Comparison of ENCODE assay signal across 20 mouse cellular contexts in the genomic region with DNA sequence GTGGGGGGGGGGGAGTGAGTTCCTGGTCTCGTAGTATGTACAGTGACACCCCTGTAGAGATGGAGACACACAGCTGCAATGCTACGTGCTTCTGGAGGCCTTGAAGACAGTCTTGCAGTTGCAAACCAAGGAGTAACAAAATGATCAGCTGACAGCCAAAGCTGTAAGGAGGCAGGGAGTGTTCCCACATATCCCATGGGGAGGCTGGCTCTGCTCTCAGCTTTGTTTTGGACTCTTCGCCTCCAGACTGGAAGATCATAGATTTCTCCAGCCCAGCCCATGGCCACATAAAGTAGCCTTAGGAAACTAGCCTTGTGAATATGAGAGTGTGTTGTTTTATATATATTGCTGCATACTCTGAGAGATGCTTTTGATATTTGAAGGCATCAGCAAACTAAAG.
DNase-seq lines count a peak whose midpoint lies in the region; ATAC-seq and TF ChIP-seq lines count a peak whose summit lies in the region.
"Had no signal": no experiment of that assay in that cellular context is flagged by ENCODE, and none has a peak within 500 bp of the region (broad histone marks: within the 10 kb centered on the region; RNA-seq: fewer than 3 reads in every experiment).

No protein-coding gene starts in this region.

- H3K4me2 ChIP-seq in kidney, postnatal 0 days (ENCODE audit: low read length), result no peak overlapping the region
- H3K4me2 ChIP-seq: embryonic facial prominence, embryonic 12.5 days; forebrain, embryonic 12.5 days; heart, embryonic 11.5 days; heart, embryonic 15.5 days; hindbrain, embryonic 15.5 days had no signal

- H3K4me1 ChIP-seq in kidney, postnatal 0 days (replicated peaks; ENCODE audit: insufficient read depth, low read length), result no peaks in the 10 kb centered on the region
- no peaks in the 10 kb centered on the region for H3K4me1 ChIP-seq in hindbrain, embryonic 10.5 days (replicated peaks)
- H3K4me1 ChIP-seq: embryonic facial prominence, embryonic 12.5 days; forebrain, embryonic 12.5 days; heart, embryonic 15.5 days; hindbrain, embryonic 15.5 days had no signal

- H3K27ac ChIP-seq in kidney, postnatal 0 days, result no peak overlapping the region
- no peak overlapping the region for H3K27ac ChIP-seq in gastrocnemius, adult 2 months
- H3K27ac ChIP-seq in hindbrain, embryonic 10.5 days, result no peak overlapping the region
- H3K27ac ChIP-seq: embryonic facial prominence, embryonic 12.5 days; forebrain, embryonic 12.5 days; heart, embryonic 15.5 days; hindbrain, embryonic 15.5 days had no signal

- H3K4me3 ChIP-seq in kidney, postnatal 0 days (replicated peaks; ENCODE audit: low read depth, low read length), result no peak overlapping the region
- no peak overlapping the region for H3K4me3 ChIP-seq in gastrocnemius, adult 2 months
- H3K4me3 ChIP-seq in hindbrain, embryonic 10.5 days, result no peak overlapping the region
- H3K4me3 ChIP-seq: embryonic facial prominence, embryonic 12.5 days; forebrain, embryonic 12.5 days; heart, embryonic 15.5 days; hindbrain, embryonic 15.5 days had no signal

- no peaks in the 10 kb centered on the region for H3K36me3 ChIP-seq in kidney, postnatal 0 days (ENCODE audit: insufficient read depth, low read length)
- no peaks in the 10 kb centered on the region for H3K36me3 ChIP-seq in hindbrain, embryonic 10.5 days
- H3K36me3 ChIP-seq: embryonic facial prominence, embryonic 12.5 days; forebrain, embryonic 12.5 days; G1E; heart, embryonic 15.5 days; hindbrain, embryonic 15.5 days had no signal

- H3K9me3 ChIP-seq in kidney, postnatal 0 days (replicated peaks; ENCODE audit: low read length), result no peaks in the 10 kb centered on the region
- H3K9me3 ChIP-seq in hindbrain, embryonic 10.5 days, result no peaks in the 10 kb centered on the region
- H3K9me3 ChIP-seq: embryonic facial prominence, embryonic 12.5 days; forebrain, embryonic 12.5 days; G1E; heart, embryonic 15.5 days; hindbrain, embryonic 15.5 days had no signal

- no peak for TF ChIP-seq CTCF in kidney, postnatal 0 days (IDR thresholded peaks at IDR 0.05; ENCODE audit: low read depth)
- no peak for TF ChIP-seq CTCF in gastrocnemius, adult 2 months (IDR thresholded peaks at IDR 0.05)

- 77% methylated on average over 3 of the region's 3 CpGs for WGBS in kidney, postnatal 0 days
- 85% methylated on average over 3 of the region's 3 CpGs for WGBS in hindbrain, embryonic 10.5 days

- no peak overlapping the region for H3K9ac ChIP-seq in kidney, postnatal 0 days (ENCODE audit: low read depth, low read length)
- H3K9ac ChIP-seq: embryonic facial prominence, embryonic 12.5 days; forebrain, embryonic 12.5 days; heart, embryonic 15.5 days; hindbrain, embryonic 15.5 days had no signal

- peak; percentile 23 for DNase-seq in kidney, postnatal 0 days (ENCODE audit: low spot score)
- DNase-seq in kidney, adult 8-10 months, result no peak
- peak; percentile 22 for DNase-seq in gastrocnemius, adult 18-20 months (ENCODE audit: low spot score)
- DNase-seq in gastrocnemius, adult 2 months, result peak; percentile 29
- peak; percentile 5 to 13 for DNase-seq in gastrocnemius, postnatal 36 days
- no peak for DNase-seq in spleen, postnatal 36 days (ENCODE audit: low spot score in 2 of 2)
- no peak for DNase-seq in hindbrain, embryonic 10.5 days (ENCODE audit: low spot score)
- DNase-seq: adrenal gland, adult 8-10 months; cerebellum, adult 11-12 months; cerebellum, adult 9-10 months; cerebellum, postnatal 25 days had no signal

- no peaks in the 10 kb centered on the region for H3K27me3 ChIP-seq in kidney, postnatal 0 days (ENCODE audit: insufficient read depth, low read length)
- no peaks in the 10 kb centered on the region for H3K27me3 ChIP-seq in hindbrain, embryonic 10.5 days (ENCODE audit: insufficient read depth, poor library complexity, severe bottlenecking)
- H3K27me3 ChIP-seq: embryonic facial prominence, embryonic 12.5 days; forebrain, embryonic 12.5 days; heart, embryonic 15.5 days; hindbrain, embryonic 15.5 days had no signal

- ATAC-seq in kidney, postnatal 0 days (replicated peaks; ENCODE audit: low FRiP score, low read depth), result no peak
- ATAC-seq: CD4-positive, CD25-positive, alpha-beta regulatory T cell, adult 4 months; forebrain, embryonic 16.5 days; intestine, embryonic 16.5 days had no signal

- intact Hi-C loops in gastrocnemius, adult 2 months (cut with DNase I), result no loop called here
- intact Hi-C loops in gastrocnemius, postnatal 36 days (cut with DNase I), result no loop called here

Comparison
In these comparisons a context has a peak if more than half of its experiments do, and no peak if none do; other contexts are left out.
1. DNase-seq: peak in kidney, postnatal 0 days (single experiment), gastrocnemius, adult 18-20 months (single experiment), gastrocnemius, adult 2 months (single experiment) and gastrocnemius, postnatal 36 days (2 of 2); none in kidney, adult 8-10 months (0 of 2), spleen, postnatal 36 days (0 of 2) and hindbrain, embryonic 10.5 days (single experiment).